Mouse (Mus musculus): Measurements from ENCODE around the gene Sugct.

DNA sequence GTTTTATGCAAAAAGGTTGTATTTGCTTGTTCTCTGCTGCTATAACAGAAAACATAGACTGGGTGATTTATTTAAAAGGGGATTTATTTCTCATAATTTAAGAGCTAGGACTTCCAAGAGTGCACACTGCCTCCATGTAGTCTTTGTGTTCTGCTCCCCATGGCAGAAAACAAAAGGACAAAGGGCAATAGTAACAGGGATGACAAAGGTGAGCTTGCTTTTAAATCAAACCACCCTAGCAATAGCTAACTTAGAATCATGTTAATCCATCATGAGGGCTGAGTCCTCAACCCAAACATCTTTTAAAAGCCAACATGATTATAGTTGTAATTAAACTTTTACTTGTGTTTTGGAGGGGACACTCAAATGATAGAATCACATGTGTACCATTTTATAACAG lies 5.9 kb downstream of the Sugct start:
- no peak for TF ChIP-seq GATA1 (IDR thresholded peaks at IDR 0.05; ENCODE audit: borderline replicate concordance, low read length)
- TF ChIP-seq FLI1 (IDR thresholded peaks at IDR 0.05; ENCODE audit: low read length) = no peak
